Mouse (Mus musculus): ENCODE data around the gene Qpct.

The Qpct gene

DNA sequence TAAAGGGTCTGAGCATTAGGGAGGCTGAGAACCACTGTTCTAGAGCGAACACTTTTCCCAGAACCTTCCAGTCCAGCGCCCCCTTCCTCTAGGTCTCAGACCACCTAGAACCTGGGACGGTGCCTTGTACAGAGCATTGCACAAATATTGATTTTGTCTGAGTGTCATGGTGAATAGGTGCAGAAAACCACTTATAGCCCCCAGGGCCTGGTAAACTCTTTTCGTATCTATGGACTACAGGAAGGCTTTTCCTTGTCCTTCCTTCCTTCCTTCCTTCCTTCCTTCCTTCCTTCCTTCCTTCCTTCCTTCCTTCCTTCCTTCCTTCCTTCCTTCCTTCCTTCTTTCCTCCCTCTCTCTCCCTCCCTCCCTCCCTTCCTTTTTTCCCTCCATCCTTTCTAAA lies at the start of gene Qpct:
Gene Qpct, plus strand, starts transcription at position 301 of the 400 bp plus-strand sequence.
- DNase-seq (ENCODE audit: low spot score): no peak

DNA sequence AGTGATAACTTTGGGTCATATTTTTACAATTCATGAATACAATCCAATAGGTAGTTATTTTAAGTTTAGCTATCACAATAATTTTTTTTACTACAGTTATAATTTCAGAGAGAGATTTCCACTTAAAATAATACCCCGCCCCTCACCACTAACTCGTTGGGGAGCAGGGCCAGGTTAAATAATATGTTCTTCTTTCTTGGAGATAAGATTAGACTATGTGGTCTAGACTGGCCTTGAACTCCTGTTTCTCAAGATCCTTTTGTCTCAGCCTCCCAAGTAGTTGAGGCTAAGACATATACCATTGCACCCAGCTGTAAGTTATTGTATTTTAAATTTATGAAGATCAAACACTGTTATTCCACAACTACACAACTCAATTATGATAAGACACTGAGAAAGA lies 38.1 kb upstream of the Qpct start:
- no peak for DNase-seq (ENCODE audit: low spot score)

DNA sequence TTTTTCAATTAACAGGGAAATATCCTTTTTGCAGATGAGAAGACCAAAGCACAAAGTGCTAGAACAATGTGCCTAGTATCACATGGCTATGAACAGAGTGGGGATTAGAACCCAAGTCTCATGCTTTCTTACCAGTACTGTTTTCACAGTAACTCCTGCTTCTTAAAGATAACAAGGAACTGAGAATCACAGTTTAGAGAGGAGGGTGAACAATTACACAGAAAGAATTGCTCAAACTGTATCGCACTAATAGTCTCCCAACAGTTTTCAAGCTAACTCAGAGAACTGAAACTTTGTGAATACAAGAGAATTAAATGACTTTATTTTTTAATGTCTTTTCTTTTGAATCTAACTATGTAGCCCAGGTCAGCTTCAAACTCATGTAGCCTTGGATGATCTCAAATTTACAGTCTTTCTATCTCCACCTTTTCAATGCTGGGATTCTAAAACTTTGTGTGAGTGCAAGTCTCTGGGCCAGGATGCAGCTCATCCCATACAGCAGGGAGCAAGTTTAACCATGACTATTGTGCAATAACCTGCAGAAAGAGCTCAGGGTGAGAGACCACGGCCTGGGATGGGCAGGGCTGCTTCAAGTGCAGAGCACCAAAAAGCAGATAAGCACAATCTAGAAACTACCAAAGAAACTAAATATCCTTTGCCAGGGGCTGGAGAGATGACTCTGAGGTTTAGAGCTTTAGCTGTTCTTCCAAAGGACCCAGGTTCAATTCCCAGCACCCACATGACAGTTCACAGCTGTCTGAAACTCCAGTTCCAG lies 36.6 kb upstream of the Qpct start:
- no peak for DNase-seq (ENCODE audit: low spot score)

DNA sequence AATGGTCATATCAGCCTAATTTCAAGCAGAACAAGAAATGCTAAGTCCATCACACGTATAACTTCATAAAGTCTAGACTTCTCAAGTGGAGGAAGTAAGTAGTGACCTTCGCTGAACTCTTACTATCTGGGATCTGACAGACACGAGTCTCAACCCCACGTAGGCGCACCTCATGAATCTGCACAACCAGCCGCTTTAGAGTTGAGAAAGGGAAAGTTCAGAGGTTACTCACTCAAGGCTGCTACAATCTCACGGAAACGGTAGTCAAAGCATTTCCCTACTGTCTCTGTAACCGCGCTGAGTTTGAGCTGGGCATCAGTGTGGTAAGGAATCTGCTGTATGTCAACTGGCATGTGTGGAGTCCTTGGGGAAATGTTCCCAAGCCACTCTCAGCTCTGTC lies 35.9 kb upstream of the Qpct start:
- DNase-seq (ENCODE audit: low spot score): no peak

DNA sequence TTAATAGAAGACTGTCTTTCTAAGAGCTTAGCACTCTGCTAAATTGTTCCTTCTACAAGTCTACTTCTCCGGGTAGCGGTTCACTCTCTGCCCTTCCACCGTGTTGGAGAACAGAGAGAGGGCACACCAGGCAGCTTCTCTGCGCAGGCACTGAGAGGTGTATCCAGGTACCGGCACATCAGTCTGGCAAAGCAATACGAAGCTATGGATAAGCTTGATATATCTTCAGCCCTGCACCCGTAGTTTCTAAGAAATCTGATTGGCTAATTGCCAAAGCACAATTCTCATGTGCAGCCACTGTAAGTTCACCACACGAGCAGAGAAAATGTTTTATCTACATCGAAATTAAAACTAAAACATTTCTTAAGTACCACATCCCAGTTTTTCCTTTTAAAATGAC lies 33.3 kb upstream of the Qpct start:
- DNase-seq (ENCODE audit: low spot score): no peak

DNA sequence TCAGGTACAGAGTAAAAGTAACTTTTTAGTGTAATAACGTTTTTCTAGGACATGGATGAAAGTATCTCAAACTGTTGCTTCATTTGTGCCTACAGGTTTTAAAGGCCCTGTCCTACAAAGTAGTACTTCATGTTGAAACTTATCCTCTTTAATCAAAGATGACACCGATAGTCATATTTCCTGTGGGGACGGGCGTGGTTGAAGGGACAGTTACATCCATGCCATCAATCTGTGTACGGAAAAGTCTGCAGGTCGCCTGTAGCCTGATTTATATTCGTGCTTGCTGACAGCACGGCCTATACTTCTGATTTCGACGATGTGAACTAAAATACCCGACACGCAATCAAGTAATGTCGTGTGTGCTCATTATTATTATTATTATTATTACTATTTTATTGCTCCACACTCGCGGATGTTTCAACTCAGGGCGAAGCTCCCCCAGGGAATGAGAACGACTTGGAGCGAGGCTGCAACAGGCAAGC lies 31.9 kb upstream of the Qpct start:
- no peak for DNase-seq (ENCODE audit: low spot score)

DNA sequence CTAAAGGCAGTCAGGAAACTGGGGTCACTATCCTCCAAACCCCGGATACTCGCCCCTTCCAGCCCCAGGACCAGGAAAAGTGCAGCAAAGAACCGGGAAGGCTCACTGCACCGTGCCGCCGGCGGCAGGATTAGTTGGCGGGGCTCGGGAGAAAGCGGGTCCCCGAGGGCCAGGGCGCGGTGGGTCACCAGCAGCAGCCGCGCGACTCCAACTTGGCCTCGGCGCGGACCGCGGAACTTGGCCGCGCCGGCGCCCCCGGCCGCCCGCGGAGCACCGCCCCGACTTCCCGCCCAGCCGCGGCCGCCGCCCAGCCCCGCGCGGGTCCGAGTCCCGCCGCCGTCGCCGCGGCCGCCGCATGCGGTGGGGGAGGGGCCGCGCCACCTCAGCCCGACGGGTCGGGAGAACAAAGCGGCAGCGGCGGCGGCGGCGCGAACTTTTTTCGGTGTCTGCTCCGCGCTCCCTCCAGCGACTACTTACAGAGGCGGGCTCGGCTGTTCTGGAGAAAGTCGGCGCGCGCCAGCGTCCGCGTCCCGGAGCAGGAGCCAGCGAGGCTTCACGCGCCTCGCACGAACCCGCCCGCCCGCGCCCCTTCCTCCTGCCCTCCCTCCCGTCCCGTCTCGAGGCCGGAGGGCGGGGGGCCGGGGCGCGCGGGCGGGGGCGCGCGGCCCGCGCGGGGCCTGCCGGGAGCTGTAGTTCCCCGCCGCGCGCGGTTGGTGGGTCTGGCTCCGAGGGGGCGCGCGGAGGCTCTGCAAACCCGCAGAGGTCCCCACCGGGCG lies 31.3 kb upstream of the Qpct start, which contains the start of gene Prkd3:
Gene Prkd3, minus strand, starts transcription at position 609 of the 776 bp plus-strand sequence.
- DNase-seq (ENCODE audit: low spot score): peak; percentile 29

DNA sequence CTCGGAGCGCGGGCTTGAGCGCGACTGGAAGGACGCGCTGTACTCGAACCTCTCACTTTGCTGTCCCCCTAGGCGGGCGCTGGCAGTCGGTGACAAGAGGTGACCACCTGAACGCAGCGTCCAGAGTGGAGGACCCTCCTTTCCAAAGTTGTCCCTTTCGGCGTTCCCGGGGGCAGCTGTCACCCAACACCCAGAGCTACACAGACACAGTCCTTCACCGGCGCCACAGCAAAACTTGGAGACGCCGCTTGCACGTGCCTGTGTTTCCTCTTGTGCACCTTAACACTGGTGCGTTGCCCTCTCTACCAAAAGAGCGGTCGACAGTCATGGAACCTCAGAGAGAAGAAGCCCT lies 30.7 kb upstream of the Qpct start:
- DNase-seq (ENCODE audit: low spot score): no peak

DNA sequence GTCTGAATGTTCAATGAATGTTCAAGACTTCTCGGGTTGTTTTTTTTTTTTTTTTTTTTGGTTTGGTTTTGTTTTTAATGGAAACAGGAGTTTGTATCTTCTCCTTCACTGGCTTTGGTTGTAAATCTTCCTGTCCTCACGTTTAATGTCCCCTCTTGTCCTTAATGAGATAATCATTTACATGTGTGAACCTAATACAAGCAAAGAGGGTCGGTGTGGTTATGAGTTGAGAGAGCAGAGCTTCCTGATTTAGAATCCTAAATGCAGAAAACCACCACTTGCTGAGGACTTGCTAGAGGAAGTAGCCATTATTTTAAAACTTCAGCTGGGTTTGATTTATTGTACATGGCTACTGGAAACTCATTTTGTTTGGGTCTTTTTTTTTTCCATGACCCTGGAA lies 29.0 kb upstream of the Qpct start:
- no peak for DNase-seq (ENCODE audit: low spot score)

DNA sequence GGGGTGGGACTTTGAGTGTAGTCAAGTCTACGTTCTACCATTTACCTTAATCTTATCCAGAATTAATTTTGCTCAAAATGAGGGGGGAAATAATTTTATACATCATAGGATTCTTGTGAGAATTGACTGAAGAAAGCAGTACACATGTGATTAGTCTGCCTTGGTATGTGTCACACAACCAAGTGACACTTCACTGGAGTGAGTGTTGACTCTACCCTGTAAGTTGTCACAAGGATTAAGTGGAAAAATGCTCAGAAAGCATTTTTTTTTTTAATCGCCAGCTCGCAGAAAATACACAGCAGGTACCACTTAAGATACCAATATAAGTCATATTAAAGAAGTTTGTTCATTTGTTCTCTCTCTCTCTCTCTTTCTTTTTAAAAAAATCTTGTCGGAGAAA lies 27.2 kb upstream of the Qpct start:
- no peak for DNase-seq (ENCODE audit: low spot score)

DNA sequence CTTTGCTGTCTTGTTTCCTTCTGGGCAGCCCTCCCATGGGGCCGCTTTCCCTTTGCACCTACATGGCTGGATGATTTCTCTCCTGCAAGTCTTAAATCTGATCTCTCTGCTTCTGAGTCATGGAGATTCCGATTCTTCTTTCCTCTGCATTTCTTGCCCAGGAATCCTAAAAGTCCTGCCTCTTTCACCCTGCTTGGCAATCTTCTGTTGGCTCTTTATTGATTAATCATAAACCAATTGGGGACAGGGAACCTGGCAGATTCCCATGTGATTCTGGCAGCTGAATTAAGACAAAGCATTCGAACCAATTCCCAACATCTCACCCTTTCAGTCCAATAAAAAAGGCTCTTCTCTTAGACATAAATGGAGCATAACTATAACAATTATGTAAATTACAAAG lies 22.5 kb upstream of the Qpct start:
- DNase-seq (ENCODE audit: low spot score): no peak

DNA sequence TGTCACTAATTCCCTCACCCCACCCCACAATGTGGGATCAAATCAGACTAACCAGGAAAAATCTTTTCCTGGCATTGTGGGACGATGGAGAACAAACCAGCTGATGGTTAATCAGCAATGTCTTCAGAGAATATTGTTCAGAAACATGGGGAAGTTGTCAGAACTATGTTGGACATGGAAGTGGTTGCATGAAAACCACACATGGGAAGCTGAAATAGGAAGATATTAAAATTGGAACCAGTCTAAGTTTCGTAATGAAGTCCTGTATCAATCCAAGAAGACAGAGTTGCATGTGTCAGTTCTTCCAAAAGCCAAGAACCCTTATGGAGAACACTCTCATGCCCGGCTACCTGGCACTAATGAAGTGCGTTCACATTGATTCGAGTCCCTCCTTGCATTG lies 20.1 kb upstream of the Qpct start:
- no peak for DNase-seq (ENCODE audit: low spot score)

DNA sequence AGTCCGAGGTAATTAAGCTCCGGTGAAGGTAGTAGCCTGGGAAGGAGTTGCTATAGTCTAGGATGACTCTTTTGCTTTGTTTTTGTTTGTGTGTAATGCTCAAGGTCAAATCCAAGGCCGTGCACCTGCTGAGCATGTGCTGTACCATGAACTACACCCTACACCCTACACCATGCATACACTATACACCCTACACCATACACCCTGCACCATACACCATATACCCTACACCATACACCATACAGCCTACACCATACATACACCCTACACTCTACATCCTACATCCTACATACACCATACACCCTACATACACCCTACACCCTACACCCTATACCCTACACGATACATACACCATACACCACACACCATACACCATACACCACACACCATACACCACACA lies 18.9 kb upstream of the Qpct start:
- DNase-seq (ENCODE audit: low spot score): no peak

DNA sequence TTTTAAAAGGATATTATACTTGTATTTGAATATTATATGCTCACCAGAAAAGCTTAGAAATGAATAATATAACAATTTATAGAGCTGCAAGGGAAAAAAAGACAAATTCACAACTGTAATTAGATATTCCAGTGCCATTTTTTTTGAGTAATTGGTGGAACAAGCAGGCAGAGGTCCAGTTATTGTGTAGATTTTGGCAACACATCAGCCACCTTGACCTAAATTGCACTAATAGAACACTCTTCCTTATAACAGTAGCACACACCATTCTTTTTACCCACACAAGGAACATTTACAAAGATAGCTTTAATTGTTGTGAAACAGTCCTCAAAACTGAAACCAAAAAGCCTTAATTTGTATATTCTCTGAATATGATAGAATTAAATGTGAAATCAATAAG lies 12.0 kb upstream of the Qpct start:
- no peak for DNase-seq (ENCODE audit: low spot score)

DNA sequence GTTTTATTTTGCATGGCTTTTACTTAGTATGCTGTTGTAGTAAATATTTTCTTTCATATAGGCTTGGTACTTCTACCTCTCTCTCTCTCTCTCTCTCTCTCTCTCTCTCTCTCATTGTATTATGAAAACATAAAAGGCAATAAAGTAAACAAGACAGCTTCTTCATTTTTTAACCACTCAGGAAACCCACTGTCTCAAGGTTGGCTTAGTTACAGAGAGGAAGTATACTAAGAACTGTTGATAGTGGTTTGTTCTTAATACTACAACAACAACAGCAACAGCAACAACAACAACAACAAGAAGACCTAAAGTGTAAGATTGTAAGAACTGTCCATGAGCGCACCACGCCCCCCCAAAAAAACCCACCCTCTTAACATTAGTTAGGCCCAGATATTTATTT lies 8.0 kb upstream of the Qpct start:
- no peak for DNase-seq (ENCODE audit: low spot score)

DNA sequence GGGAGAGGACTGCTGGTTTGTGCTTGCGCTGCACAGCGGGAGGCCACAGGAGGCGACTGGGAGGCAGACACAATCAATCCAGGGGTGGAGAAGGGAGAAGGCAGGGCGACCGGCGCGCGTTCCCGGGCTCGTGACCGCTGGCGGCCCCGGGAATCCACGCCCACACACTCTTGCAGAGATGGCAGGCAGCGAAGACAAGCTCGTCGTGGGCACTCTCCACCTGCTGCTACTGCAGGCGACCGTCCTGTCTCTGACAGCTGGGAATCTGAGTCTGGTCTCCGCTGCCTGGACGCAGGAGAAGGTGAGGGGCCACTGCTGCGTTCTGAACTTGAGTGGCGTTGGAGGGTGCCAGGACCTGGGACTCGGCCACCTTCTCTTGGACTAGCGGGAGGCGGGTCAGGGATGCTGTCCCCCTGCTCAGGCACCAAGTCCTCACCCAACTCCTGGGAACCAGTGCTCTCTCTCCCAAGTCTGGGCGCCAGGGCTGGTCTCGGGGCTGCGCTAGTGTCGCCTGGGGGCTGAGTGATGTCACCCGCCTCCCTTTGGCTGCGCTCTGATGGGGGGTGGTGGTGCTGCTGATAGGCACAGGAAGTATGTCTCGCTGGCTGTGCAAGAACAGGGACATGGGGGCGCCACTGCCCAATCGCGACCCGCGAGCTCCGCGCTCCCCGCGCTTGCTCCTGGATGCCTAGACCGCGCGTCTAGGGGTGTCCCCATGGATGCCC lies 544 bp downstream of the Qpct start:
- no peak for DNase-seq (ENCODE audit: low spot score)

DNA sequence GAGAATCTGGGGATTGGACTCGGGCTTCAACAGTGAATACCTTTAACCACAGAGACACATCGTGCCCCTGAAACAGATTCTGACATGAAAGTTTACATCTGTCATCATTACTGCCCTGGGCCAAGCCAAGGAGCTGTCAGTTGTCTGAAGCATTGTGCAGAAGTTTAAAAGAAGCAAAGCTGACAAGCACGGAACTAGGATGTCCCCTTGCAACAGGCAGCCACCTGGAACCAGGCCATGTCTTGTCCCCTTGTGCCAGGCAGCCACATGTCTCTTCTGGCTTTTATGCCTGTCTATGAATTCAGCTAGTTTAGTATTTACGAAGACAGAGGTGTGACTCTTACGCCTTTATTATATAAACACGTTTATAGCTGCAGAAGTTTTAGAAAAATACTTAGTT lies 6.6 kb downstream of the Qpct start:
- no peak for DNase-seq (ENCODE audit: low spot score)

DNA sequence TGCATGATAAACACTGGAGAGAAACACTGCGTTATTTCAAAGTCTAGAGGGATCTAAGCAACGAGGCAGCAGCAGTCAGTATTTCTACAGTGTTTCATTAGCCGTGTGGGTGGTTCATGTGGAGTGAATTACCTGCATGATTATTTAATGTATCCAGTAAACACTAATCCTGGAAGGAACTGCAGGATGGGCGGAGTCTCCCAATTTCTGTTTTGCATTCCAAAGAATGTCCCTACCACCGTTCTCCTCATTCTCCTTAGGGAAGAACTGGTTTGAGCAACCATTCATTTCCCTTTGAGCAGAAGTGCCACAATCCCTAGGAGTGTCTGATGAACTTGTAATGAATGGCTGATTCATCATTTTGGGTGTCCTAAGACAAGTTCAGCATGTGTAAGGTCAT lies 8.5 kb downstream of the Qpct start:
- DNase-seq (ENCODE audit: low spot score): no peak

DNA sequence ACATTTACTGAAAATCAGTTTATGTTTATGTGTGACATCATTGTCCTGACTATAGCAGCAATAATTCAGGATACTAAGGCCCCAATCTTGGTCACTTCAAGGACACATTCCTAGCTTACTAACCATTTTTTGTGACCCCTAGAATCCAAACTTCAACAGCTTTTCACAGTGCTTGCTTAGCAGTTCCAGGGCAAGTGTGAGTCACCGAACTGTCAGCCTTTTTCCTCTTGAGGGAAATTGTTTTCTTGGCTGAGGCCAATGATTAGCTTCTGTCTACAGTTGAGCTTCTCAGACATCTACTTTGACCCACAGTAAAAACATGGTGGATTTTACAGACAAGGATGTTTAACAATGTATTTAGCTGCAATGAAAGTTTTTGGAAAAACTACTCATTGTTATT lies 12.5 kb downstream of the Qpct start:
- DNase-seq (ENCODE audit: low spot score): no peak

DNA sequence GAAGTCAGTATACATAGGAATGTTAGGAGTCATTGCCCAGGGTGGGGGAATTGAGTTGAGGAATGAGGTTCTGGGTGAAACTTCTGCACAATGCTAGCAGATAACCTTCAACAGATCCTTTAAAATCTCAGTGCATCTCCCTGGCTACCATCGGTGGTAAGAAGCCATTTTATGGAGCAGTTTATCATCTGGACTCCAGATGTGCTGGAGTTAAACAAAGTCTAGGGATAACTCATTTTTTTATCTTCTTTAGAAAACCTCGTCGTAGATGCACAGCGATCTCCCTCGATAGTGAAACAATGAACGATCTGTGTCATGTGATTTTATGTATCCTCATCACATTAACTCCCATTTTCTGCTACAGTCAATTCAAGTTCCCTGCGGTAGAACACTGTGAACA lies 16.9 kb downstream of the Qpct start:
- no peak for DNase-seq (ENCODE audit: low spot score)

DNA sequence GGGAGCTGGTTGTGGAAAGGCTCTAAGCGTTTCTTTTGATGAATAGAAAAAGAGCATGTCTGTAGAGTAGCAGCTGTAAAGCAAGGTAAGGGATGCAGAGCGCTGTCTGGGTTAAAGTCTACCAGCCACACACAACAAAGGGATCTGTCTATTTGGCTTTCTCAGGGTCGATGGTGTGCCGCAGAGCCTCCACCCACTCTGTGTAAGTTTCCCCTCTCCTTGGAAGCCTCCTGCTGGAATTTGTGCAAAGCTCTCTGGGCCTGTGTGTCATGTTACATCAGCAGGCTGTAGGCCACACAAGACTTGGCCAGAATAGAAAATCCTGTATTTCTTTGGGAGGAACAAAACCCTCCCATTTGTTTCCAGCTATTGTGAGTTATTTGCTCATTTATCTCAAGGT lies 17.3 kb downstream of the Qpct start:
- DNase-seq (ENCODE audit: low spot score): no peak

DNA sequence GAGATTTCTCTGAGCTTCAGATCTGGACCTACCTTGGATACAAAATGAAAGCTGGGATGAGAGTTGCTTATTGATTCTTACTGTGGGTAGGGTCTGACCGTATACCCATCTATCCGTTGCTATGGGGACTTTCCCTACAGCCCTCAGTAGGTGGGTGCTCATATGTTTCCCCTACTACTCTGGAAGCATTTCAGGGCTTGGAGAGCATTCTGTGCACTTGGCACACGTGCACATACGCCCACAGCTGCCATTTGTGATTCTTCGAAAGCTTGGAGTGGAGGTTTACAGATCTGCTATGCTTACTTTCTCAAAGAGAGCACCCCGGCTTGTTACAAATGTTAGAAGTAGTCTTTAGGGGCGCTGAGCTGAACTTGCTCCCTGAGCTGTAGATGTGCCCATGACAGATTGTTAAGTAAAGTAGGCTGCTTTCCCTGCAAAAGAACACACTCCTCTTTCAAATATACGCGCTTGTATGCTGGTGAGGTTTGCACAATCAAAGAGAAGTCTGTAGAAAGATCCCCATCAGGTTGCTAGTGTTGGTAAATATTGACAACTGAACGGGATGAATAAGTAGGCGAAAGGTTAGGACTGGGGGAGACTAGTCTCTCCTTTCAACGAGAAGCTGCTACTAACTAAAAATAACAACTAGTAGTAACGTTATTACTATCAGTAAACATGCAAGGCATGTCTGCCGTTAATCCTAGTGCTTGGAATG lies 18.2 kb downstream of the Qpct start:
- DNase-seq (ENCODE audit: low spot score): no peak
